Mouse (Mus musculus) MEL-GATA-1-ER (cell line): Measurements from ENCODE around the gene Ufc1.

Experiments used
- DNase-seq: peaks from one replicate; pipeline ENCODE4 v3.0.0-alpha.2; 2012; ENCODE audit warnings: low read depth; ENCODE audit errors: extremely low read depth

The Ufc1 gene

GRCm38 (mm10) chr1:171287136-171288081 is 7.4 kb downstream of the Ufc1 start, which contains the start of gene Usp21:
TSS of gene Usp21 (minus strand) at chr1:171287991.
- peak; percentile 66 for DNase-seq

- DNase-seq: no peak
Observed at GRCm38 (mm10) chr1:171286517-171286916, 8.3 kb downstream of the Ufc1 start.

- no peak for DNase-seq
Observed at GRCm38 (mm10) chr1:171285096-171285892, 9.5 kb downstream of the Ufc1 start.

GRCm38 (mm10) chr1:171284491-171284890 is 10.3 kb downstream of the Ufc1 start:
- no peak for DNase-seq

GRCm38 (mm10) chr1:171283188-171284160 is 11.3 kb downstream of the Ufc1 start:
- no peak for DNase-seq

- DNase-seq: no peak
Observed at GRCm38 (mm10) chr1:171282086-171282805, 12.6 kb downstream of the Ufc1 start.

- DNase-seq: peak; percentile 73
Observed at GRCm38 (mm10) chr1:171281528-171281923, 13.3 kb downstream of the Ufc1 start.

- peak; percentile 100 for DNase-seq
Observed at GRCm38 (mm10) chr1:171280916-171281527, 13.8 kb downstream of the Ufc1 start, which contains the start of gene Ppox. TSS of gene Ppox (minus strand) at chr1:171281186.

GRCm38 (mm10) chr1:171280250-171280915 is 14.4 kb downstream of the Ufc1 start:
- DNase-seq: no peak

- DNase-seq: no peak
Observed at GRCm38 (mm10) chr1:171279721-171280120, 15.1 kb downstream of the Ufc1 start.

GRCm38 (mm10) chr1:171279012-171279705 is 15.7 kb downstream of the Ufc1 start:
- no peak for DNase-seq

- DNase-seq: no peak
Observed at GRCm38 (mm10) chr1:171278436-171278835, 16.4 kb downstream of the Ufc1 start.

- no peak for DNase-seq
Observed at GRCm38 (mm10) chr1:171277736-171278135, 17.1 kb downstream of the Ufc1 start.

GRCm38 (mm10) chr1:171276110-171276748 is 18.6 kb downstream of the Ufc1 start:
- no peak for DNase-seq

GRCm38 (mm10) chr1:171275144-171275734 is 19.6 kb downstream of the Ufc1 start:
- no peak for DNase-seq

- no peak for DNase-seq
Observed at GRCm38 (mm10) chr1:171274171-171274570, 20.7 kb downstream of the Ufc1 start.

- peak; percentile 67 for DNase-seq
Observed at GRCm38 (mm10) chr1:171272086-171272485, 22.7 kb downstream of the Ufc1 start.

- no peak for DNase-seq
Observed at GRCm38 (mm10) chr1:171271622-171272021, 23.2 kb downstream of the Ufc1 start.
